Mouse (Mus musculus) urinary bladder, postnatal 10 days (tissue): ENCODE results near the gene Ccr4.
"Not testable (repeated sequence)": the region's sequence is repeated elsewhere in the genome, so short reads cannot be mapped to it uniquely, and the experiment has no call there.

Experiments used
- DNase-seq: peaks from one replicate; pipeline ENCODE4 v3.0.0; 2022; ENCODE audit warnings: low spot score

Ccr4 gene

GRCm38 (mm10) chr9:114522041-114522440 is 17.3 kb upstream of the Ccr4 start:
- no peak for DNase-seq

- not testable (repeated sequence) for DNase-seq
These were observed 15.8 kb upstream of the Ccr4 start for GRCm38 (mm10) chr9:114520529-114520928.

GRCm38 (mm10) chr9:114518812-114519477 is 14.2 kb upstream of the Ccr4 start:
- no peak for DNase-seq

GRCm38 (mm10) chr9:114517924-114518497 is 13.3 kb upstream of the Ccr4 start:
- DNase-seq, result no peak

GRCm38 (mm10) chr9:114515364-114515763 is 10.6 kb upstream of the Ccr4 start, which contains the start of gene C130032M10Rik:
Gene C130032M10Rik (plus strand): TSS chr9:114515697.
- no peak for DNase-seq

- no peak for DNase-seq
These were observed 8.1 kb upstream of the Ccr4 start for GRCm38 (mm10) chr9:114512831-114513230.

- DNase-seq, result no peak
These were observed 5.1 kb upstream of the Ccr4 start for GRCm38 (mm10) chr9:114509785-114510184.

GRCm38 (mm10) chr9:114507421-114507820 is 2.7 kb upstream of the Ccr4 start:
- no peak for DNase-seq

GRCm38 (mm10) chr9:114506564-114506963 is 1.8 kb upstream of the Ccr4 start:
- no peak for DNase-seq

- no peak for DNase-seq
These were observed 1.8 kb downstream of the Ccr4 start for GRCm38 (mm10) chr9:114502711-114503427.

- no peak for DNase-seq
These were observed 2.8 kb downstream of the Ccr4 start for GRCm38 (mm10) chr9:114501913-114502312.

GRCm38 (mm10) chr9:114501111-114501510 is 3.6 kb downstream of the Ccr4 start:
- no peak for DNase-seq

- no peak for DNase-seq
These were observed 4.8 kb downstream of the Ccr4 start for GRCm38 (mm10) chr9:114499783-114500515.

GRCm38 (mm10) chr9:114498218-114498617 is 6.5 kb downstream of the Ccr4 start:
- DNase-seq, result peak; percentile 74

- DNase-seq, result no peak
These were observed 8.2 kb downstream of the Ccr4 start for GRCm38 (mm10) chr9:114496469-114496868.

- DNase-seq, result no peak
These were observed 17.0 kb downstream of the Ccr4 start for GRCm38 (mm10) chr9:114487481-114488258.

GRCm38 (mm10) chr9:114486808-114487207 is 17.9 kb downstream of the Ccr4 start:
- DNase-seq, result no peak

GRCm38 (mm10) chr9:114484771-114485170 is 19.9 kb downstream of the Ccr4 start:
- no peak for DNase-seq

- DNase-seq, result no peak
These were observed 23.8 kb downstream of the Ccr4 start for GRCm38 (mm10) chr9:114480940-114481339.

- DNase-seq, result no peak
These were observed 27.7 kb downstream of the Ccr4 start for GRCm38 (mm10) chr9:114477019-114477418.

GRCm38 (mm10) chr9:114471892-114472291 is 32.8 kb downstream of the Ccr4 start:
- DNase-seq, result no peak

- DNase-seq, result no peak
These were observed 36.0 kb downstream of the Ccr4 start for GRCm38 (mm10) chr9:114468701-114469100.
